Mouse (Mus musculus): Measurements from ENCODE around the gene Ddx11. TPM values are rescaled to one million over a fixed set of nuclear protein-coding genes. Genes with fewer than 3 reads are reported as not detected.

The Ddx11 gene
- polyA plus RNA-seq, 1 experiment from 2014 or later = 8.7 TPM

Other genes starting within 250 kb of the Ddx11 start
- 48.8 and 55.6 TPM in 2 replicates for gene Ralbp1, start 237.7 kb upstream of the Ddx11 start, polyA plus RNA-seq (2015; fragmentation: Nextera tagmentation; extraction: Ambion mirVana)
- 71.1 and 82.7 TPM in 2 replicates for gene Twsg1, start 172.3 kb upstream of the Ddx11 start, polyA plus RNA-seq (2015; fragmentation: Nextera tagmentation; extraction: Ambion mirVana)
- gene Ankrd12, start 46.4 kb upstream of the Ddx11 start, polyA plus RNA-seq (2015; fragmentation: Nextera tagmentation; extraction: Ambion mirVana) = 142 TPM in 2 replicates
- 332 and 339 TPM in 2 replicates for gene Ndufv2, start 22.0 kb upstream of the Ddx11 start, polyA plus RNA-seq (2015; fragmentation: Nextera tagmentation; extraction: Ambion mirVana)
- 44.3 and 52.5 TPM in 2 replicates for gene Washc1, start 12.0 kb upstream of the Ddx11 start, polyA plus RNA-seq (2015; fragmentation: Nextera tagmentation; extraction: Ambion mirVana)

Measured in forebrain, embryonic 16.5 days (tissue).